Mouse (Mus musculus) gastrocnemius, postnatal 14 days (tissue): ENCODE data around the gene Cactin. TPM values are rescaled to one million over a fixed set of nuclear protein-coding genes. Genes with fewer than 3 reads are reported as not detected.

Experiments used
- DNase-seq: peaks from one replicate; pipeline ENCODE4 v3.0.0; 2021; ENCODE audit warnings: mixed read lengths
- intact Hi-C: fragments of 180-260 bp; cut with DNase I; formaldehyde crosslinking; loops from one replicate; pipeline ENCODE4 v1.15.1; 2025; ENCODE audit warnings: low total_unique reads
- total RNA-seq, 2 experiments: library from RNA; stranded (reverse); gene quantifications; 2 replicates each; pipeline ENCODE4 v1.2.3; 2021

Cactin gene
- total RNA-seq, 2 experiments from 2014 or later, result 7.7 to 10.0 TPM

DNA sequence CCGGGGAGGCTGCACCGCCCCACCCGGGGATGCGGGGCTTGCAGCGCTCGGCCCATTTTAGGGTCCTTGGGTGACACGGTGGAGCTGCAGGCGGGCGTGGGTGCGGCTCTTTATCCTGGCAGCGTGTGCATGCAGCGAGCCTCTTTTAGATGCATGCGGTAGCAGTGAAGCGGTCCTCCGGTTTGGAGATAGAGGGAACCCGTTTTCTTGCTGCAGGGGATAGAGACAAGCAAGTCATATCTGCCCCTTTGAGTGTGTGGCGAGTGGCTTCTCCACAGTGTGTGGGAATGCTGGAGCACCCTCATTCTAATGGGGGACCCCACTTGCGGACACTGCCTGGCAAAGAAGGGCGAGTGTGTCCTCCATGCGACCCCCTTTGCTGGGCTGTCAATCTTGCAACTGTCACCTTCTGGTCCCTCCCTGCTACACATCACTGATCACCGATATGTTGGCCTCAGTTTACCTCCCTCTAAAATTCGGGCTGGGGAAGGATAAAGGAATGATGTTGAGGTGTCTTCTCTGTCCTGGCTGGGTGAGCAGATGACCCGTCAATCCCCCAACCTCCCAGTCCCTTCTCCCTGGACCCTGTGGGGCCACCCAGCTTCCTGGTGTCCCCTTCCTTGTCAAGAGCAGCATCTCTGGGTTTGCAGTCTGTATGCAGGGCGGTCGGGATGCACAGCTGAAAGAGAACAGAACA is 27.4 kb upstream of the Cactin start:
- DNase-seq, result no peak
- intact Hi-C loops, result no loop called here

DNA sequence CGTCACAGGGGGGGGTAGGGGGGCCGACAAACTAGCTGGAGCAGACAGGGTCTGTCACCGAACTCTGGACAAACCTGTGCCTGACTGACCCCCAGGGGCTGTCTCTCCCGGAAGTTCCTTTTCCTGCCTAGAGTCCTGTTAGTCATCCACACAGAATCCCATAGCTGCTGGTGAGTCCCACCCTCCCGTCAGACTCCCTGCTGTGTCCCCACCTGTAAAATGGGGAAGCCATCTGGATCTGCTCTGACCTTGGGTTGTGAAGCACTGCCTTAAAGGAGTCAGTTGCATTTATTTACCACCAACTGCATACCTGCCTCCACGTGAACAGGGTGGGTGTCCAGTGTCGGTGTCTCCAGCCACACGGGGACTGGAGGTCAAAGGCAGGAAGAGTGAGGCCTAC is 26.5 kb upstream of the Cactin start:
- DNase-seq, result no peak
- intact Hi-C loops, result no loop called here

DNA sequence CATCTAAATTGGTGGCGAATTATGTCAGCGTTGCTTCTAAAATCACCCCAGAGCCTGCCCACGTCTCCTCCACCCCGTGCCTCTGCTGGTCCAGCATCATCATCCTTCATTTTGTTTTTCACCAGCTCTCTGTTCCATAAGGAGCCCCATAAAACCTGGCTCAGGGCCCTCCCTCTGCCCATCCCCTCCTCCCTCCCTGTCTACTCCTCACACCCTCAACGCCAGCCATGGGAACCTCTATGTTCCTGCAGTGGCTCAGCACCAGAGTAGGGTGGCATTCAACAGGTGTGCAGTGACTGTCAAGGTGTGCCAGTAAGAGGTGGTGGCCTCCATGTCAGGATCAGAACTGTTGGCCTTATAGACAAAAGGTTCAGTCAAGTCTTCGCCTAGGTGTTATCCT is 25.7 kb upstream of the Cactin start:
- DNase-seq, result no peak
- intact Hi-C loops, result no loop called here

DNA sequence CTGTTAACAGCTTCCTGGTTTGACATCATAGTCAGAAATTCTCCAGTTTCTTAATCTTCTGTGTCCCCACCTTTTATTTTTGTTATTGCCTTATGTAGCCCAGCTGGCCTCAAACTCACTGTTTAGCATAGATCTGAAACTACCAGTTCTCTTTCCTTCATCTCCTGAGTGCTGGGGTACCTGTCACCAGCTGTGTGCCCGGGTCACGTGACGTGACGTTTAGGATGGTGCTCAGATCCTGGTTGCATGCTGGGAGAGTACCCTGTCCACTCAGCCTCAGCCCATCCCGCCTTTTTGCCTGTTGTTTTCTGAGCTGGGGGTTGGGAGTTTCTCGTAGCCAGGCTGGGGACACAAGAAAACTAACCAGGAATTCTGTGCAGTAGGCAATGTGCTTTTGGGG is 23.7 kb upstream of the Cactin start:
- intact Hi-C loops, result no loop called here
- DNase-seq, result no peak

DNA sequence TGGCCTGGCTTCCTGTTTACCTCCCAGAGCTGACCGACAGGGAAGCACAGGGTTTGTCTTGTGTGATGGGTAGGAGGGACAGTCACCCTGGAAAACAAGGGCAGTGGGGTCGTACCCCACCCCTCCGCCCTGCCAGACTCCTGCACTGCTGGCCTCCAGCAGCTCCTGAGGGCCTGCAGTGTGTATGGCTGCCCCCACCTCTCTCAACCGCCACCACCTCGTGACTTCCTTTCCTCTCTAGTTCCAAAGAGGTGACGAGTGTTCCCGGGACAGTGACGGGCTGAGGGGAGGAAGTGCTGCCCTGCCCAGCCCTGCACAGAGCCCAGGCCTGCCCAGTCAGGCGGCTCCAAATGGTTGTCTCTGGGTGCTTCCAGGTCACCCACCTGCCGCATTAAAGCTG is 23.1 kb upstream of the Cactin start:
- intact Hi-C loops, result no loop called here
- DNase-seq, result peak; percentile 48

DNA sequence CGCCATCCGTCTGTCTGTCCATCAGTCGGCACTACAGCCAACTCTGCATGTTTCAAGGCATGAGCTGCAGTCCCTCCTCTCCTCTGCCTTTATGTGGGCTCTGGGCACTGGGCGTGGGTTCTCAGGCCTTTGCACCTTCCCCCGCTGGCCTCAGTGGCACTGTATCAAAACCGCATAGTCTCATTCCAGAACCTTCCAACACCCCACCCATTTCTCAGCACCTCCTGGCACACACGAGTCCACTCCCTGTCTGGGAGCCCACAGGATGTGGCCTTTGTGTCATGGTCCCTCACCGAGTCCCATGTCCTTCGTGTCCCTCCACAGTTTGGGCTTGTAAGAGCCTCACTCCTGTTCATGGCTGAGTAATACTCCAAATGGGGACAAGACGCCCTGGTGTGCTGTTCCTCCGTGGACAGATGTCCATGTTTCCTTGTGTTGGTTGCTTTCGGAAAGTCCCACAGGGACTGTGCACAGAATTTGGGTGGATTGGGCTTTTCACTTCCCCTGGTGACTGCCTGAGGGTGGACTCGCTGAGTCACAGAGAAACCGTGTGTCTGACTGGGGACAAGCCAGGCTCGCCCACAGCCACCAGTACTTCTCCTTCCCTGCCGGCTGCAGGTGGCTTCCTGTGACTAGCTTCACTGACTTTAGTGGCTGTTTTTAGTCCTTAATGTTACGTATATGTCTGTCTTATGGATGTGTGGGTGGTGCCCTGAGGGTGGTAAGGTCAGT is 22.4 kb upstream of the Cactin start:
- DNase-seq, result no peak
- intact Hi-C loops, result no loop called here

DNA sequence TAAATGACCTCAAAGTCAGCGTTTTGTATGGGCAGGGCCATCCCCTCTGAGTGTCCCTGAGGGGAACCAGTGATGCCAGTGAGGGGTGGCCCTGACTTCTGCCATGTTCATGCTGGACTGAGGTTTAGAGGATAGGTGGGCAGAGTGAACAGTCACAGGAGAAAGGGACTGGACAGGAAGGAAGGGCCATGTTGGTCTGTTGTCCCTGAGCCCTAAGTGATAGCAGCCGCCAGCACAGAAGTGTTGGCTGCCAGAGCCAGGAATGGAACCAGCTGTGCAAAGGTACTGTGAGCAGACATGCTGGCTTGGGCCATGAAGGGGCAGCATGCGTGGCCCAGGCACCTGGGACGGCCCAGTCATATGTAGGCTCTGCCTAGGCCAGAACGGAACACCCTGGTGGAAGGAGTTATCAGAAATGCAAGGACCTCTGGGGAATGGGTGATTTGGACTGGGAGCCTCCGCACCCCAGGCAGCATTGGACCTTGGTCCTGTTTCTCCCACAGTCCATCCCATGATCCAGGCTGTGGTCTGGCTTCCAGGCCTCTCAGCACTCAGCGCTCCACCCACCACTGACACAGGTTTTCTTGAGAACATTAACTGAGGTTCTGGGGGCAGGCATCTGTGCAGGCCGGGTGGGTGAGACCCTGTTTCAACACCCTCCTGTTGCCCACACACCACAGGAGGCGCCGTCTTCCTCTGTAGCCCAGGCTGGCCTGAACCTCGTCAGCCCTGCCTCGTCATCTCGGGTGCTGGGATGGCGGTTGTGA is 21.1 kb upstream of the Cactin start:
- intact Hi-C loops, result no loop called here
- no peak for DNase-seq

DNA sequence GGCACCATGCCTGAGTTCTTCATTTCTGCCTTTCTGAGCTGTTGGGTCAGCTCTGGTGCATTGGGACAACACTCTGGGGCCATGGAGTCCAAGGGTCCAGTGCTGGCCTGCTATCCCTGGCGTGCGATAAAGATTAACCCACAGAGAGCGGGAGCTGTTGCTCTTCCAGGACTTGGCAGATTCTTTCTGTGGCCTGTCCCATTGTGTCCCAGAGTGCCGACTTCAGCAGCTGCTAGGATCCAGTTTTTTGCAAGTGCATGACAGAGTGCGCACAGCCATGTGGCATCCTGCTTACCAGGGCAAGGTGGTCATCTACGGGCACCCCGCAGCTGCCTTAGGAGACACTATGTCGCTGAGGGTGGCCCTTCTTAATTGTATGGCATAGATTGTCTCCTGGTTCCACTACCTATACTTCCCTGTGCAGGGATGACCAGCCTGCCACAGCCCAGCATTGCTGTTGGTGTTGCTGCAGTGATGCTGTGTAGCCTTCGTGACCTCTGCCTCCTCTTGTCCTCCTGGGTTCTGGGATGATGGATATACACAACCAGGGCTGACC is 20.5 kb upstream of the Cactin start:
- intact Hi-C loops, result no loop called here
- no peak for DNase-seq

DNA sequence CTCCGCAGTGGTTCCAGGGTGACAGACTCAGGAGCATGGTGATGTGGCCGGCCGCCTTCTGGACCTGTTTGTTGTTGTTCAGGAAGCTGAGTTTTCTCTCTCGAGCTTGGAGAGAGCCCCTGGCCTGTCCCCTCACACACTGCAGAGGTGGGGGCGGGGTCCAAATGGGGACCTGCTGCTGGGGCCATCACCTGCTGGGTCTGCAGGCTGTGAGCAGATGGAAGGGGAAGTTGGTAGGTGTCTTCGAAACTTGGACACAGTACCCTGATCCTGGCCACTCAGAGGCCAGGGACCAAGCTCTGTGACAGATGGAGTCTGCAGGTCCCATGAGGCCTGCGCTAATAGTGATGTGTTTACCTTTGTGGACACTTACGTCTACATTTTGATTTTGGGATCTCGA is 19.6 kb upstream of the Cactin start:
- intact Hi-C loops, result no loop called here
- no peak for DNase-seq

DNA sequence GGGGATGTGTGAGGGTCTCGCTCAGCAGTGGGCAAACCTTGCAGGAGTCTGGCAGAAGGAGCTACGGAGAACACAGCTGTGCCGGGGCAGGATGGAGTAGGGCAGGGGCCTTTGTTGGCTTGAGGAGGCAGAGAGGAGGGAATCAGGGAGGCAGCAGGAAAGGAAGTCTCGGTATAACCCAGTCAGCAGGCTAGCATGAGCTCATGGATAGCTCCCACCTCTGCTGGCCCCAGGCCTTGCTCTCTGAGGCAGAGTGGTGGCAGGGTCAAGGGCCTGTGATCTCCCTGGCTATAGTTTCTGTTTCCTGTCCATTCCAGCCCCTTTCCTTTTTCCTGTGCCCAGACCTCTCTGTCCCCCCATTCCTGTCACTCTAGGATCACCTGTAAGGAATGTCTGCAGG is 18.6 kb upstream of the Cactin start:
- intact Hi-C loops, result no loop called here

DNA sequence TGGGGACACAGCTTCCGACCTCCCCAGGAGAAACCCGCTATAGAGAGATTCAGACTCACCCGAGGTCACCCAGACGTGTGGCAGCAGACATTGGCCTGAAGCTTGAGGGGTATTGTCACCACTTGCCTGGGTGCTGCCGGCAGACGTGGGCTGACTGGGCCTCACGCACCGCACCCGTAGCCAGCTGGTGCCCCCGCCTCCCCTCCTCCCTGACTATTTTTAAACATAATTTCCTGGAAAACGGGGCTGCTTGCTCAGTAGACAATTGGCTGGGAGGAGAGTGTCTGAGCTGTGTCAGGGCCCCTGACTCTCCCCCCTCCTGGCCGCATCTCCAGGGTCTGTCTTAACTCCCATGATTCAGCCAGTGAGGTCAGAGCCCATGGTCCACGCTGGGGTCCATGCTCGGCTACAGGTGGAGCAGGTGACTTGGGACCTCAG is 18.1 kb upstream of the Cactin start:
- DNase-seq, result no peak
- intact Hi-C loops, result no loop called here

More for the DNA sequence above, 18.6 kb upstream of the Cactin start:
- DNase-seq, result no peak

DNA sequence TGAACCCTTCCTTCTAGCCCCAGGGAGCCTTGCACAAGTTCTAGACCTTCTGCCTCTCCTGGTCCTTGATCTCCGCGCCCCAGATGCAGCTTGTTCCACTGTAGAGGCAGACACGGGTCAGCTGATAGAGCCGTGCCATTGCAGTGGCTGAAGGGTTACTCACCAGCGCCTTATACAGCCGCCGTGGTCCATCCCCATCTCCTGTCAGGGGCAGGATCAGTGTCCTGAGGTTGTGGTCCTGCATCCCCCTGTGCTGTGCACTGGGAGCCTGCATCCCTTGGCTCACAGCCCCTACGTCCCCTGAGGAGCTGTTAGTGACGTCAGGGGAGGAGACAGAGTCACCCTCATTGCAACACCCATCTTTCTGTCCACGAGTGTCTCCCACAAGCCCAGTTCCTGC is 17.6 kb upstream of the Cactin start:
- DNase-seq, result no peak
- intact Hi-C loops, result no loop called here

DNA sequence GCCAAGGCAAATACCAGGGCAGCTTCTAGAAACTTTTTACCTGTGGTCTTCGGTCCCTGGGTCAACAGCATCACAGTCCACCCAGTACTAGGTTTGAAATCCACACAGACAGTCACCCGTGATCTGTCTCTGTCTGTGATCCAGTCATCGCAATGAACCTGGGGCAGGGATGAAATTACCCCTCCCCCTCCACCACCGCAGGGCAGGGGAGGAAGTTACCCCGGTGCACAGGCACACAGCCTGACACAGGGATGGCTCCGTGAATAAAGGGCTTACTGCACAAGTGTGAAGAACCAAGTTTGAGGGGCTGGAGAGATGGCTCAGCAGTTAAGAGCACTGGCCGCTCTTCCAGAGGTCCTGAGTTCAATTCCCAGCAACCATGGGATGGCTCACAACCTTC is 17.1 kb upstream of the Cactin start:
- intact Hi-C loops, result no loop called here
- DNase-seq, result no peak

DNA sequence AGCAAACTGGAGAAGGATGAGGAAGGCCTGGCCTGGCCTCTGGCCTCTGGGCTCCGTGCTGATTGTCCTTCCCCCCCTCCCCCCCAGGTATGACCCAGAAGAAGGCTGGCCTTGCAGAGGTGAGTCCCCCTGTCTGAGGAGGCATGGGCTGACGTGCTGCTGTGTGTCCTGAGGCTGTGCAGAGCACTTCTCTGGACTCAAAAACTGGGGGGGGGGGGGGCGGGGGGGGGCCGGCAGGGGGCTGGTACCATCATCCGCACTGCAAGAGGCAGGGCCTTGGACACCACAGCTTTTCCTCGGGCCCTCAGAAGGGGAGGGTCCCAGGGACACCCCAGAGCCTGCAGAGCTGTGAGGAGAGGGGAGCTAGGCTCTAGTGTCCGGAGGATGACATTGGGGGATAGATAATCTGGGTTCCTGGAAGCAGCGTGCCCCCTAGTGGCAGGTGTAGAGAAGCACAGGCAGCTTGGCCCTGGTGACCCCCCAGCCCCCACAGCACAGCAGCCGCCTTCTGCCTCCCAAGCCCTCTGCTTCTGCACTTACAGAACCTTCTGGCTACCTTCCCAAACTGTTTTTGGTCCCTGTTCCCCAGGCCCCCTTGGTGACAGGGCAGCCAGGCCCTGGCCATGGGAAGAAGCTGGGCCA is 16.2 kb upstream of the Cactin start:
- intact Hi-C loops, result no loop called here
- peak; percentile 43 for DNase-seq

DNA sequence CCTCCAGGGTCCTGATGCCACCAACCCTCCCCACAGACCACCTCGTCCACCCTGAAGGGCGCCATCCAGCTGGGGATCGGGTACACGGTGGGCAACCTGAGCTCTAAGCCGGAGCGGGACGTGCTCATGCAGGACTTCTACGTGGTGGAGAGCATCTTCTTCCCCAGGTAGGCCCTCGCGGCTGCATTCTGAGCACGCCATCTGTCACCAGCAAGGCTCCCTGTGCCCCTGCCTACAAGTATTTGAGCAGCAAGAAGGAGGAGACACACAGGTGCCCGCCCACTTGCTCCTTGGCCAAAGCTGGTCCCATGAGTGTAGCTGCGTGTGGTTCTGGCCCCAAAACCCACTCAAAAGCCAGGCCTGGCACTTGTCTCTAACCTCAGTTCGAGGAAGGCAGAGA is 15.2 kb upstream of the Cactin start:
- intact Hi-C loops, result no loop called here
- no peak for DNase-seq

DNA sequence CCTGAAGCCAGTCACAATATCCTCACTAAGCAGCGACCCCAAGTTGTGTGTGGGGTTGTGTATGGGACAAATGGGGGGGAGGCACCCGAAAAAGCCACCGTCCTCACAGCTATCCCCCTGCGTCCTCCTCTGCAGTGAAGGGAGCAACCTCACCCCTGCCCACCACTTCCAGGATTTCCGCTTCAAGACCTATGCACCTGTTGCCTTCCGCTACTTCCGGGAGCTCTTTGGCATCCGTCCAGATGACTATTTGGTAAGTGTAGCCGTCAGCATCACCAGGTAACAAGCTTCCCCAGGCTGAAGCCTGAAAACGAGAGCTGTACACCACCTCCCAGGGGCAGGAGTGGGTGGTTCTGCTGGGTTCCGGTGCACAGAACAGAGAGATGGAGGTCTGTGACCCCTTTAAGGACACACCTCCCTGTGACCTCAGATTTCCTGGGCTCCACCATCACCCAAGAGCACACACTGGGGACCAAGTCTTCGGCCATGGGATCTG is 14.7 kb upstream of the Cactin start:
- no peak for DNase-seq

DNA sequence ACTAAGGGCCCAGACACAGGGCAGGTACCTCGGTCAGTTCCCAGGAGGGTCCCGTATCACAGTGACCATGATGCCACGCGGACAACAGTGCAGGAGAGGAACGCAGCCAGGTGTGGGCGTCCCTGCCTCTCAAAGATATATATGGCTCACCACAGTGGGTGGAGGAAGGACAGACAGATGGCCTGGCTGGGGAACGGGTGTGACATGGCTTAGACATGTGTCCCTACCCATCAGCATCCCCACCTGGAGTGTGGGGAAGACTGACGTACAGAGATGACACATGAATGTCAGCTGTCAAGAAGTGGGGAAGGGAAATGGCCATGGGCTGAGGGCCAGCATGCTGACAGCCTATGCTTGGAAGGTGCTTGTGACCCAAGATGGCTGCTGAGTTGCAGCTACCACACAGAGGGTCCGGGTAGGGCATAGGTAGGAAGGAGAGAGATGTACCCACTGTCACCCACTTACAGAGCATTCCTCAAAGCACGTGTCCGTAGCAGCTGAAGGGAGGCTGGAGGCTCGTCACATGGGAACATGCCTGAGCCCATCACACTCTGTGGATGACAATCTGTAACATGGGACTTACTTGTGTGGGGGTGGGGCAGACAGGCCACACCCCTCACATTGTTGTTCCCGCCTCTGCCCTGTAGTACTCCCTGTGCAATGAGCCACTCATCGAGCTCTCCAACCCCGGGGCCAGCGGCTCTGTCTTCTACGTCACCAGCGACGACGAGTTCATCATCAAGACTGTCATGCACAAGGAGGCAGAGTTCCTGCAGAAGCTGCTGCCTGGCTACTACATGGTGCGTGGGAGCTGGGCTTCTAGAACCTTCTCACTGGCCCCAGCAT is 13.8 kb upstream of the Cactin start:
- intact Hi-C loops, result no loop called here
- DNase-seq, result no peak

More for the DNA sequence above, 14.7 kb upstream of the Cactin start:
- intact Hi-C loops, result no loop called here

DNA sequence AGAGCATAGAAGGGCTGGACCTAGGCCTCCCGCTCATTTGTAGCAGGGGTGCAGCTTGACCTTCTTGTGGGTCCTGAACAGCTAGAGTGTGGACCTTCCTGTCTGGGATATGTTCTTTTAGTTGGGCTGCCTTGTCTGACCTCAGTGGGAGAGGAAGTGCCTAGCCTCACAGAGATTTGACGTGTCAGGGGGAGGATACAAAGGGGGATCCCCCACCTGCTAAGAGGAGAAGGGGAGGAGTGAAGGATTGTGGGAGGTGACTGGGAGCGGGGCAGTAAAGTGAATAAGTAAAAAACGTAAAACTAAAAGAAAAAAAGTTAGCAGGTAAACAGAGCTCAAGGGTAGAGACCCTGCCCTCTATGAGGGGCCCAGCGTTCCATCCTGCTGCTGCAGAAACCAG is 11.3 kb upstream of the Cactin start:
- no peak for DNase-seq
- intact Hi-C loops, result no loop called here

DNA sequence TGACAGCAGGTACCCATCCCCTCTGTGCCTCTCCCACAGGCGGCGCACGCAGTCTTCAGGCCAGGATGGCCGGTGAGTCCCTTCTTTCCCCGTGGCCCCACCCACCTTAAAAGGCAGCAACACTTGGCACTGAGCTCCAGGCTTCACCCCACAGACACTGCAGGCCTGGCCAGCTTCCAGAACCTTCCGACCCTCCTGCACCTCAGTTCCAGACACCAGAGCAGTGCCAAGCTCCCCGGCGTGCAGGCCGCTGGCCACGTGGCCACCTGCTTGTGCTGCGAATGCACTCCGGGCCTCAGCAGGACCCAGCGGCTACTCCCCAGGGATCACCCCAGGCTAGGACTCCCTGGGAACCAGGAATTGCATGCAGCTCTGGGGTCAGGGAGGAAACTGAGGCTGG is 7.3 kb upstream of the Cactin start:
- no peak for DNase-seq
- intact Hi-C loops, result no loop called here
